Mouse (Mus musculus) CH12.LX (cell line): Measurements from ENCODE around the gene Mtap.

Experiments
- CTCF ChIP-seq, 2 experiments: IDR thresholded peaks in 1 of 2; conservative IDR thresholded peaks in 1 of 2; 2 replicates each; pipeline ENCODE4 v1.5.1; 2011 to 2012; ENCODE audit warnings: low read depth in 2 of 2, low read length in 2 of 2, improper control_type of control experiment in 1 of 2, inconsistent platforms in 1 of 2, mild to moderate bottlenecking in 1 of 2, moderate library complexity in 1 of 2
- MYC ChIP-seq: IDR thresholded peaks from 2 replicates; pipeline ENCODE4 v1.6.1; 2011; ENCODE audit warnings: low read depth, mild to moderate bottlenecking, improper control_type of control experiment, low read length
- NRF1 ChIP-seq: IDR thresholded peaks from 2 replicates; pipeline ENCODE4 v1.6.1; 2014; ENCODE audit warnings: low read depth, mild to moderate bottlenecking, inconsistent platforms, low read length, improper control_type of control experiment, moderate library complexity
- POLR2A ChIP-seq: IDR thresholded peaks from 2 replicates; pipeline ENCODE4 v1.6.1; 2011; ENCODE audit warnings: low read depth, mild to moderate bottlenecking, improper control_type of control experiment, low read length
- POLR2AphosphoS2 ChIP-seq: IDR thresholded peaks from 2 replicates; pipeline ENCODE4 v1.6.1; 2011; ENCODE audit warnings: low read depth, low read length, improper control_type of control experiment
- TCF12 ChIP-seq: IDR thresholded peaks from 2 replicates; pipeline ENCODE4 v1.6.1; 2014; ENCODE audit warnings: low read depth, mild to moderate bottlenecking, inconsistent platforms, low read length, improper control_type of control experiment
- UBTF ChIP-seq: IDR thresholded peaks from 2 replicates; pipeline ENCODE4 v1.6.1; 2012; ENCODE audit warnings: low read depth, mild to moderate bottlenecking, inconsistent platforms, low read length, improper control_type of control experiment, moderate library complexity
- USF2 ChIP-seq: conservative IDR thresholded peaks from 2 replicates; pipeline ENCODE4 v1.6.1; 2011; ENCODE audit warnings: low read depth, low read length, improper control_type of control experiment

- no peak for TF ChIP-seq MYC
- no peak for TF ChIP-seq NRF1
- TF ChIP-seq USF2, result no peak
- no peak for TF ChIP-seq CTCF (conservative IDR thresholded peaks at IDR 0.05 in 1 of 2, IDR thresholded peaks at IDR 0.05 in 1 of 2; ENCODE audit: low read depth in 2 of 2, low read length in 2 of 2)
- TF ChIP-seq POLR2A, result no peak
- no peak for TF ChIP-seq POLR2AphosphoS2
- TF ChIP-seq UBTF, result no peak
- TF ChIP-seq TCF12, result no peak
Observed at GRCm38 (mm10) chr4:89112168-89112710, 24.7 kb upstream of the Mtap start.
